Mouse (Mus musculus): Measurements from ENCODE around the gene Trim9. TPM values are rescaled to one million over a fixed set of nuclear protein-coding genes. Genes with fewer than 3 reads are reported as not detected.

Trim9 gene
- total RNA-seq (2021): 100 to 1,000 TPM; 422 to 460 TPM
- long read RNA-seq, experiment 1, full-length matches to known transcripts: 71 of 300 reads
- long read RNA-seq, experiment 1, partial matches to known transcripts: 50 of 300 reads
- long read RNA-seq, experiment 1, other reads (novel, unspliced or antisense): 179 of 300 reads
- long read RNA-seq, experiment 2, full-length matches to known transcripts: 65 of 274 reads
- long read RNA-seq, experiment 2, partial matches to known transcripts: 48 of 274 reads
- long read RNA-seq, experiment 2, other reads (novel, unspliced or antisense): 161 of 274 reads

DNA sequence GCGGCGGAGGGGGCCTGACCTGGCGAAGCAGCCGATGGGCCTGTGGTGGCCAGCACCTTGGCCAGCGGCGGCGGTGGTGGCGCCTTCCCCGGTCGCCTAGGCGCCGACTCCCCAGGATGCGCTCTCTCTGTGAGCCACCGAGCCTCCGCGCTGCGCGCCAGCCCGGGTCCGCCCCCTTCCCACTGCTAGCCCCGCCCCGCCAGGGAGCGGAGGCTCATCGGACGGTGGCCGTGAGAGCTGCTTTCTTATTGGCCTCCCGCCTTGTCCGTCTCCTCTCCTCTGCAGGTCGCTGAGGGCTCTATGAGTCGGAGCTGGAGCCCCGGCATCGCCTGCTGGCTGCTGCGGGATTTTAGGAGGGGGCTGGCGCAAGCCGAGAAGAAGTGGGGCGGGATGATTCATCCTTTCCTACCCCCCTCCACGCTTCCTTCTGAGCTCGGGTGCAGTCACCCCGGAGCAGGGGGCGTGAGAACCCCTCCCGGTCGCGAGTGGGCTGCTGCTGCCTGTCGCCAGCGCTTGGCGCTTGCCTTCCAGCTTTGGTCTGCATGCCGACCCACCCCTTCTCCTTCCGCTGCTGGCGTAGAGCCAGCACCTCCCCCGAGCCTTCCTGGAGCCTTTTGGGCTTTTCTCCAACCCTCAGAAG lies at the start of gene Trim9:
Gene Trim9, minus strand, starts transcription at position 413 of the 640 bp plus-strand sequence.
- intact Hi-C loops (cut with DNase I): loop anchor here (1.0 to 5.0 kb wide), 3 partner anchors 55 to 83 kb away; no protein-coding TSS in a partner anchor
- peak; percentile 99 for DNase-seq (ENCODE audit: low spot score in 2 of 2)

DNA sequence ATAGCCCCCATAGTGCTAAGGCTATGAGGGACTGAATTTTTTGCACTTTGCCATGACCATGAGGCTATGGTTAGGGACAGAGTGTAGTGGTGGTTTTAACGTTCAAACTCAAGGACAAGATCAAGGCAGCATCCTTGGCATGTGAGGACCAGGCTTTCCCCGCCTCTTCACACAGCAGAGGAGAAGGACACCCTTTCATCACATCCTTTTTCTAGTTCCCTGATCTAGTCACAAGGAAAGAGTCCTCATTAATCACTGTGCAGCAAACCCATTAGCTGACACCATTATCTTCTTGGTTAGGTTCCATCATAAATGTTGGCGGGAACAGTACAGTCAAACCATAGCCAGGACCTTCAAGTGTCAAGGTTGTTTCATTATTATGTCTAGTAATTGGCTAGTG lies 47.6 kb upstream of the Trim9 start:
- no peak for DNase-seq (ENCODE audit: low spot score in 2 of 2)
- intact Hi-C loops (cut with DNase I): no loop called here

DNA sequence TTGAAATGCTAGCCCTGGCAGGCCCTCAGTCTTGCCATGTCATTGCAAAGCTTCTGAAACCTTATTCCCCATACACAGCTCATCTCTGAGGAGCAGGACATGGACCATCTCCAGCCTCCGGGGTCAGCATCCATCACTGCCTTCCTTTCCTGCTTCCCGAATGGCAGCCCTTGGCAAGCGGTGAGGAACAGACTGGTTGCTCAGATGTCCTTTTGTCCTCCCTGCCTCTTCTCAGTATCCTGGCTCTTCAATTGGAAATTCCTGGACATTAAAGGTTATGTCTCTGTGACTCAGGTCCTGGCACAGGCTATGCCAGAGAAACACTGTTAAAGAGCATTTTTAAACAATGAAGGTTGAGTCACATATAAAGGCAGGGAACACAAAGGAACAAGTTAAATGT lies 43.8 kb upstream of the Trim9 start:
- DNase-seq (ENCODE audit: low spot score in 2 of 2): no peak
- intact Hi-C loops (cut with DNase I): no loop called here

DNA sequence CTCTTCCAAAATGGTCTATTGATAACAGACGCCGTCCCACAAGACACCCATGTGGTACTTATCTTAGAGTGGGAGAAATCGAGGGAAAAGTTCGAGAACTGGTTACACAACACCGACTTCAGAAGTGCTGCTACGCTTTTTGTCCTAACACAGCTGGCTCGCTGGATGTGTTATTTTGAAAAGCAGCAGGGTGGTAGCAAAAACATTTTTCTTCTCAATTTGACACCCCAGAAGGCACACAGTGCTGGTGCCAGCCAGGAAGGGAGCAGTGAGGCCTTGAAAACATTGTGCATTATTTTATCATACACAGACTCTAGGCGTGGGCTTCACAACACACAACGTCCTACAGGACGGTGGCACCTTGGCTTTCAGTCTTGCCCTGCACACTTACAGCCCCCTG lies 27.6 kb upstream of the Trim9 start:
- peak in 1 of 2 experiments; percentile 44 for DNase-seq (ENCODE audit: low spot score in 2 of 2)
- intact Hi-C loops (cut with DNase I): no loop called here

DNA sequence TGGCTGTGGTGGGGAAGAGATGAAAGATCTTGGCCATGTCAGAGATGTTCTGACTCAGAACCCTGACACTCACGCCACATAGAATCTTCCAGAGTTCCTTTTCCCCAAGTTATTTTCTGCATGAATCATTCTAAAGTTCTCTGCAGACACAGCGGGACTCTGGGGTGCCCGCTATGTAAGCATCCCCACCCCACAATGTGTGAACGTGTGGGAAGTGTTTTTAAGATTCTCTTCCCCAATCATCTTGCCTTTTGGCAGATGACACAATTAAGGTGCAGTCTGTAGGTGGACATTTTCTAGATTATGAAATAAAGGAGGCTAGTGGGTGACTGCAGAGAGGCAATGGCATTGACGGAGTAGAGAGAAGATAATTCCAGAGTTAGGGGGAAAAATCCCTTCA lies 25.5 kb upstream of the Trim9 start:
- peak; percentile 45 to 50 for DNase-seq (ENCODE audit: low spot score in 2 of 2)
- intact Hi-C loops (cut with DNase I): no loop called here

DNA sequence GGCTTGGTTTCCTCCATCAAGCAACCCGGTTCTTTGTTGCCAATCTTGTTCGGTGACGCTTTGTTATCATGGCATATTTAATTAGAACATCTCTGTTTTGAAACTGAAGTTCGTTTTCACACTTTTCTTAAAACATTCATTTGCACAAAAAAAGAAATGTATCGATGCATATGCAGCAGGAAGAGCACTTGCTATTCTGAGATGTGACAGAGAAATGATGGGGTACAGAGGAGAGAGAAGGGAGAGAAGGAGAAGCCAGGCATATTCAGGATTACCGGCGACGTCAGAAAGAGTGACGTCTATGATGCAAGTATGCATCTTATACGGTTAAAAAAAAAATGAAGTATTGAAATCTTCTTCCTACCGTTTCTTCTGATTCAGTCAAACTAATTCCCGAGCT lies 21.9 kb upstream of the Trim9 start:
- peak in 1 of 2 experiments; percentile 43 for DNase-seq (ENCODE audit: low spot score in 2 of 2)
- intact Hi-C loops (cut with DNase I): loop anchor here (2.0 kb wide), 1 partner anchor 33 kb away; no protein-coding TSS in a partner anchor

DNA sequence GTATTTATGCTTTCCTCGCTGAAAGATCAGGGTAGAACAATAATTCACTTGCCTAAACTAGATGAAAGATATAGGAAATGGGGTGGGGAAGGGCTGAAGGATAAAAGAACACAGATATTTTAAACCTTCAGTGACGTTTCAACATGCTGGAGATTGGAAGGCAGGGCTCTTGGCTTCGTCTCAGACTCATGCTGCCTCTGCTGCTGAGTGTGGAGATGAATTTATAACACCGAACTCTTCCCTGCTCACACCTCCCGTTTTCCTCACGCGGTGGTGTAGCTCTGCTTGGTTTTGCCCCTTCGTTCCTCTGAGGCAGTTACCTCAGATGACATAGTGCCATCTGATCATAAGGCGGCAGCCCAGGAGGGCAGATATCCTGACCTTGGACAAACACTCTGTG lies 21.4 kb upstream of the Trim9 start:
- peak; percentile 73 to 86 for DNase-seq (ENCODE audit: low spot score in 2 of 2)
- intact Hi-C loops (cut with DNase I): loop anchor here (2.0 kb wide), 1 partner anchor 34 kb away; no protein-coding TSS in a partner anchor

DNA sequence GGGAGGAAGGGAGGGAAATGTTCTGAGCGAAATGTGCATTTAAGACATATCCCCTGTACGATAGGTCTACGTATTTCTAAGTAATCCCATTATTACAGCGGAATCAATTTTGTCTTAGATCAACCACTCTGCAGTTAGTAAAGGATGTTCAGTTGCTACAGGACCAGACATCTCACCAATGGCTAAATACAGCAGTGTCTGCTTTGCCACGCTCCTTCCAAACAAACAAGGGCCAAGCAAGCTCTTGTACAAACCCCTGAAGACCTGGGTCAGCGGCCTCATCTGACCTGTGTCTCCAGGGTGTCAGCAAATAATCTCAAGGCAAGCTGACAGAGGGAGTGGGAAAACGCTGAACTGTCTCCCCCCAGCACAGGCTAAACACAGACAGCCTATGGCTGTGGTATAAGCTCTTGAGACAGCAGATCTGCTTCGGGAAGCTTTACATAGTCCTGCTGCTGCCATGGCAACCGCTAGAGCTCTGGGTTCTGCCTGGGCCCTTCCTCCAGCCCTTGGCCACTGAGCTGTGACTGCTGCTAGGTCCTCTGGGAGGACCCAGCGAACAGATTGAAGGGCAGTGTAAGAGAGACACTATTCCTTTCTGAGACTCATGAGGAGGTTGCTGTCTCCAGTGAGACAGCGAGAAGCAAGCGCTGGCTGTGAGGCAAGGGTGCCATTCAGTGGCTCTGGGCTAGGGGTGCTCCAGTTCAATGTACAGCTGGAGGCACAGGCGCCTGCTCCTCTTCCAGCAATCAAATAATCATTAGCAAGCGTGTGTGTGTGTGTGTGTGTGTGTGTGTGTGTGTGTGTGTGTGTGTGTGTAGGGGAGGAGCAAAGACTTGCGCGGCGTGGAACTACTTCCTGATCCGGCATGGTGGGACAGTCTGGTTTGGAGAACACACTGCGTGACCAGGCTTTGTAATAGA lies 20.2 kb upstream of the Trim9 start:
- intact Hi-C loops (cut with DNase I): loop anchor here (2.0 kb wide), 1 partner anchor 35 kb away; no protein-coding TSS in a partner anchor
- peak; percentile 80 to 91 for DNase-seq (ENCODE audit: low spot score in 2 of 2)

DNA sequence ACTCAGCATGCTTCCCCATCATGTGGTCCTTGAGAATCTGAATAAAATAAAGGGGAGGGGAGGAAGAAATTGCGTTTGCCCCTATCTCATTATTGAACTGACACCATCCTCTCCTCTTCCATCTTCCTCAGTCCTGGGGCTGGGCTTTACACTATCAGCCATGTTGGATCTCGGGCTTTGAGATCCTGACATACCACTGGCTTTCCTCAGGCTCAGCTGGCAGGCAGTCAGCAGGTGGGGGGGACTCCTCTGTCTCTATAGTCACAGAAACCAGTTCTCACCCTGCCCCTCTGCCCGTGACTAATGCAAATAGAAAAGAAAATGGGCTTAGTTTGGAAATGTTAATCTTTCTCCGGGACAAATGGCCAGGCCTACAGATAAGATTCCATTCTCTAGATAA lies 15.6 kb upstream of the Trim9 start:
- no peak for DNase-seq (ENCODE audit: low spot score in 2 of 2)

DNA sequence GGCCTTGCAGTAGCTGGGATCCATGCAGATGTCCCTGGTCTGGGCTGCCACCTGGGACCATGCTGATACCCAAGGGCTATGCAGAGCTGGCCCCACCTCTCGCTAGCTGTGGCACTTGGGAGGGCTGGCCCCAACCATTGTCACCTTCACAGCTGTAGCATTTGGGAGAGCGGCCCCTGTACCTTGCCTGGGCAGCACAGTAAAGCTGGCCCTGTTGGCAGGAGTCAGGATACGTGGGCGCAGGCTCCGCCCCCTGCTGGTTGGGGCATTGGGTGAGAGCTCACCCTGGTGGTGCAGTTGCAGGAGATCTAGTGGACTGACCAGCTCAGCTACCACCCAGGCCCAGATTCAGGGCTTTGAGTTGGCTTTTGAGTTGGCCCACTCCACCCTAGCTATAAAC lies 12.9 kb upstream of the Trim9 start:
- DNase-seq (ENCODE audit: low spot score in 2 of 2): no peak
- intact Hi-C loops (cut with DNase I): no loop called here

More for the DNA sequence above, 15.6 kb upstream of the Trim9 start:
- intact Hi-C loops (cut with DNase I): no loop called here

DNA sequence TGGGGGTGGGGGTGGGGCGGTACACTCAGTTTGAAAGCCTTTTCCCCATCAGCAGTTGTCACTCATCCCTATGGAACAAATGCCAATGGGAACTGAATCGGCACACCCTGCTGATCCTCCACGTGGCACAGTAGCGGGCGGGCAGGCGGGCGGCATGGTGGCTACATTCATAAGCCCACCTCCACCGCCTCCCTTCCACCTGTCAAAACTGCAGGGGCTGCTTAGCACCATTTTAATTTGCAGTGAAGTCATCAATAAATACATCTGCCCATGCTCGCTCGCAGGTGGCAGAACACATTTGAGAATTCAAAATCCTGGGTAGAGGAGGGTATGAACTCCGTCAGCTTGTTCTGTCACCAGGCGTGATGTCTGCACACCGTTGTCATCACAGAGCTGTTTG lies 12.0 kb upstream of the Trim9 start:
- no peak for DNase-seq (ENCODE audit: low spot score in 2 of 2)
- intact Hi-C loops (cut with DNase I): no loop called here

DNA sequence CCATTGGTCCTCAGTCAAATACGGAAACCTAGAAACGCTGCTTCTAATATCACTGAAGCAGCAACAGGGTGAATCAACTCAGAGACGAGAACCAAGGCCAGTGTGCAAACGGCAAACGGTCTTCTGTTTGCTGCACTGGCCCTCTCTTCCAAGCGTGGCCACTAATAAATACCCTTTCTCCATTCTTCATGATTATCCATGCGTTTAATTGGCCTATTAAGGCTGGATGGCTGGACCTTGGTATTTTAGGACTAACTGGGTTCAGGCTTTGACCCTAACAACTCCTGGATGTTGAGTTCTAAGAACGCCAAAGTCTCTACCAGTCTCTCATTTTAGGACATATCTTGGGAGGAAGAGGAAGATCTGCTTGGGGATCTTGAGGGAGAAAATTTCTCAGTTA lies 7.5 kb upstream of the Trim9 start:
- DNase-seq (ENCODE audit: low spot score in 2 of 2): no peak
- intact Hi-C loops (cut with DNase I): no loop called here

DNA sequence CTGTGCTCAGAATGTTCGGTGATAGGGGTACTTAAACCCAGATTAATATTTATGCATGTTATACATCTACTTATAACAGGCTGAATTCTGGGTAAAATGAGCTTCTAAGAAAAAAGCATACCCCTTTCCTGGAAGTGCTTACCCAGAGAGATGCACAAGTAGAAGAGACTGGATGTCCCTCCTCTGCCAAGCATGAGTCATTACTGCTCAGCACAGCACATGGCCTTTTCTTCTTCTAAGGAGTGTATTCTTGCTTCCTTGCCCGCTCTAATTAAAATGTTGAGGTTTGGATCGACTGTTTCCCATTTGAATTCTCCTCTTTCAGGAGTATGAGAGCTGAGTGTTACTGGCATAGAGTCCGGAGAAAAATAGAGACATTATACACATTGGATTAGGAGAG lies 3.1 kb upstream of the Trim9 start:
- peak; percentile 46 to 59 for DNase-seq (ENCODE audit: low spot score in 2 of 2)
- intact Hi-C loops (cut with DNase I): no loop called here

DNA sequence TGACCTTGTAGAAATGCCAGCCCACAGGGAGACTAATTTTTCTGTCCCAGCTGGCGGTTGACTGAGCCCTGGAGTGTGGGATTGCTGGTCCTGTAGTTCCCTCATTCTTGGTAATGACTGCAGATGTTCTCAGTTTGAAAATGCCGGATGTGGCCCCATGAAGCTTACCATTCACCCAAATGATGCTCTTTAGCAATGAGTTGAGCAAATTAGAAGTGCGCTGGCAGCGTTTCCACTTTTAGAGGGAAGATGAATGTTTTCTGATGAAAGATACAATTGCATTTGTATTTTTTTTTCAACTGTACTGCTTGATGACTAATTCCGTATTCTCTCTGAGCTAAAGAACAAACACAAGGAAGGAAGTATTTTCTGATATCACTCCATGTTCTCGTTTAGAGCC lies 2.4 kb upstream of the Trim9 start:
- intact Hi-C loops (cut with DNase I): loop anchor here (5.0 kb wide), 1 partner anchor 57 kb away; no protein-coding TSS in a partner anchor
- no peak for DNase-seq (ENCODE audit: low spot score in 2 of 2)

DNA sequence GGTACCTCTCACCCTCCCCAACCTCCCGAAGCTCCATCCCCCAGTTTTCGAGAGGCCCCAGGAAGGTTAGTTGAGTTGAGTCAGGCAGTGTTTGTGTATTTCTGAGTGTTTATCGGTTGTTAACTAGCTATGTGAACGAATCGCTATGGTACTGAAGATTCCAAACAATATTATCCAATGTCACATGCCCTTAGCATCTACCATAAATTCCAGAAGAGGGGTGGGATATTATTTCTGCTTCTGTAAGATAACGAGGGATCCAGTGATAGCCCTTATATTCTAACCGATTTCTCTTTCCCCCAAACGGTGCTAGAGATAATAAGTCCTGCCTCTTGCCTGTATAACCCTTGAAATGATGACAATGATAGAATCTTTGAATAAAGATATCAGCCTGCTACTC lies 612 bp upstream of the Trim9 start:
- no peak for DNase-seq (ENCODE audit: low spot score in 2 of 2)
- intact Hi-C loops (cut with DNase I): loop anchor here (5.0 kb wide), 1 partner anchor 56 kb away; no protein-coding TSS in a partner anchor

DNA sequence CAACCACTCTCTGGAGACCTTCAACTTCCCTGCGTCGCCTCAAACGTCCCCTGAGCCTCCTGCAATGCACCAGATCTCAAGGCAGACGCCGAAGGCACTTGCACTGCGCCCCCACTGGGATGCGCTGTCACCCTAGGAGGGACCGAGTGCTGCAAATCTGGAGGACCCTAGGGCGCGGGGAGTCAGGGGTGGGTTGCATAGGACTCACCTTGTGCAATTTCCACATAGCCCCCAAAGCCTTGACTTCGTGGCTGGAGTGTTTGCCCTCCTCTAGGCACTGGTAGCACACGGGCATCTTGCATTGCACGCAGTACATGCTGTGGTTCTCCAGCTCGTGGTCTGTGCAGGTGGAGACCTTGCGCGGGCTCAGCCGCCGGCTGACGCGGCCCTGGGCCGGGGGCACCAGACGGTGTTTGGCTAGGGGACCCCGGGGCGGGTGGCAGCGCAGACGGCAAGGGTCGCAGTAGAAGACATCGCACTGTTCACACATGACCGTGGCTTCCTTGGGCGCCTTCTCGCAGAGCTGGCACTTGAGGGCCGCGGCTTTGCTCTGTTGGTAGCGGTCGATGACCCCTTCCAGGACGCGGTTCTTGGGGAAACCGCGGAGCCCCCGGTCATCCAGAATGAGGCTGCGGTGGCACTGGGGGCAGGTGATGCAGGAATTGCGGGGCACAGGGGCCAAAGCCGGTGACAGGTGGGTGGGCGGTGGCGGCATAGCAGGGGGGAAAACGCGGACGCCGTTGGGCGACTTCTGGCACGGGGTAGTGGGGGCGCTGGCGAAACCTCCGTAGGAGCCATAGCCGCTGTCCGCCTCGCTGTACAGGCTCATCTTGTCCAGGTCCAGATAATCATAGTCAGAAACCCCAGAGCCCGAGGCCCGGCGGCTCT lies 1.0 kb downstream of the Trim9 start:
- intact Hi-C loops (cut with DNase I): loop anchor here (1.0 to 5.0 kb wide), 3 partner anchors 54 to 84 kb away; no protein-coding TSS in a partner anchor
- peak; percentile 71 to 85 for DNase-seq (ENCODE audit: low spot score in 2 of 2)

DNA sequence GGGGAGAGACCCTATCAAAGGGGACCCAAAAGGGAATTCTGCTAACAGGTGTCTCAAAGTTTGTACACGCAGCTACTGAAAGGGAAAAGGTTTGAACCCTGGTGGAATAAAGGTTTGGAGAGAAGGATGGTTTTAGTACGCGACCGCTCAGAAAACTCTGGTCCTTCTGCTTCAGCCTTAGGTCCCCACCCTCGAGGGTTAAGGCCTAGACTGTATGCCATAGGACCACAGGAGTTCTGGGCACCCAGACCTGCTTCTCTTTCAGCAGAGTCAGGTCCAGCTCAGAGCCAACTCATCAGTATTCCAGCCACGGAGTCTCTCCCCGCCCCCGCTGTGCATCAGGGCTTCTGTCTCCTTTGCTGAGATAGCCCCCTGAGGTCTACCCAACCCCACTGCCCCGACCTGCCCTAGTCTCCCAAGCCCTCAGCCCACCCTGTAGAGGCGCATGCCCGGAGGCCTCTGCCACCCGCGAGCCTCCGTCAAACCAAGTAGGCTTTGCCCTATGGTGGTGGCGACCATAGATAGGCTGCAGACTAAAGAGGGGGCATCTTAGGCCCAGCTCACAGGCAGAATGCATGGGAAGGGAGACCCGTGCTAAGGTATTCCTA lies 1.8 kb downstream of the Trim9 start:
- DNase-seq (ENCODE audit: low spot score in 2 of 2): peak; percentile 68 to 74
- intact Hi-C loops (cut with DNase I): loop anchor here (2.0 to 5.0 kb wide), 2 partner anchors 53 to 85 kb away; no protein-coding TSS in a partner anchor

DNA sequence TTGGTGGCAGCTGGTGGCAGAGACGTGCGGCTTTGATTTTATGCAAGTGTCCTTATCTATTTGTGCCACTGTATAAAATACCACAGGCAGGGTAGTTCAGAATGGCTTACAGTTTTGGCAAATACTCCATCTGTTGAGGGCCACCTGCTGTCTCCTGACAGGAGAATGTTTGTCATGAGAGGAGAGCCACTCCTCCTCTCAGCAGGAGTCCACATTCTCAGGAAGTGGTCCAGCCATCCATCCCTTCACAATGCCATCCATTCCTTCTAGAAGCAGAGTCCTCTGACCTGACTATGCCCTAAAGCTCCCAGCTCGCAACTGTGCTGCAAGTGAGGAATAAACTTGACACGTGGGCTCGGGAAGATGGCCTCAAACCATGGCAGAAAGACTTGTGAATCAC lies 12.2 kb downstream of the Trim9 start:
- no peak for DNase-seq (ENCODE audit: low spot score in 2 of 2)
- intact Hi-C loops (cut with DNase I): no loop called here
